Mouse (Mus musculus) spleen, adult 2 months (tissue): ENCODE results near the gene Ifi27l2b.

Source experiments
- CTCF ChIP-seq: fragments of 200-500 bp; IDR thresholded peaks from 2 replicates; pipeline ENCODE4 v1.5.1; 2011; ENCODE audit warnings: mild to moderate bottlenecking, inconsistent platforms; ENCODE audit not compliant: insufficient read depth, insufficient read length, insufficient replicate concordance; ENCODE audit errors: extremely low read depth
- POLR2A ChIP-seq: fragments of 200-500 bp; IDR thresholded peaks from 2 replicates; pipeline ENCODE4 v1.6.1; 2011; ENCODE audit warnings: low read depth, low read length, inconsistent platforms

DNA sequence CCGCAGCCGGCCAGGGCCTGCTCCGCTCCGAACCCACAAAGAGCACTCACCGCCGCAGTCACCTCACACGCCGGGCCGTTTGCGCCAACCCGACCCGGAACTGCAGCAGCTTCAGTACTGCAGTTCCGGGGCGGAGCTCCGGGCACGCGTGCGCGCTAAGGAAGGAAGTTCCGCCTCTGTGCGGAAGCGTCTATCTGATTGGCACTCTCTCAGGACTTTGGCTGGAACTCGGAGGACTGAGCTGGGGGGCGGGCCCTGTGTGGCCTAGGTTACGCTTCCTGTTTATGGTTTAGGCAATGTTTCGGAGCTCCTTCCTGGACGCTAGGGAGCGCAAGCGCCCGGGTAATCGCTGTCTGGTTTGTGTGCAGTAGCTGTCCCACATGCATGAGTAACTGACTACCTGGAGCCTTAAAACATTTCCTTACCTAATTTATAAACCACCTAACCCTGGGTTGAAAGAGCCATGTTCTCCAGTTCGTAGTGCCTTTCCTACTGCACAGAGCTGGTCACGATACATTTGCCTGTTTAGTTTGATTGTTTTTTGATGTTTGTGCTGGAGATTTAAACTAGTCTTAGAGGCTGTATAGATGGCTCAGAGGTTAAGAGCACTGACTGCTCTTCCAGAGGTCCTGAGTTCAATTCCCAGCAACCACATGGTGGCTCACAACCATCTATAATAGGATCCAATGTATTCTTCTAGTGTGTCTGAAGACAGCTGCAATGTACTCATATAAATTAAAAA lies 31.1 kb downstream of the Ifi27l2b start, which contains the start of gene Ddx24:
- TF ChIP-seq CTCF, result peak; percentile 83; the same call in 1 of the 2 replicates
- peak; percentile 88 for TF ChIP-seq POLR2A
